Mouse (Mus musculus) layer of hippocampus, adult 8-10 months (tissue): ENCODE measurements at regions not wholly inside any gene's neighbourhood (a gene's known extent, or its start where the extent isn't known, plus 50 kb on each side); places are given as distances from the start of the nearest gene placed in this dataset.

ENCODE experiments used
- DNase-seq, 2 experiments: peaks; one replicate each; pipeline ENCODE4 v3.0.0; 2022; ENCODE audit warnings: low spot score in 2 of 2

DNA sequence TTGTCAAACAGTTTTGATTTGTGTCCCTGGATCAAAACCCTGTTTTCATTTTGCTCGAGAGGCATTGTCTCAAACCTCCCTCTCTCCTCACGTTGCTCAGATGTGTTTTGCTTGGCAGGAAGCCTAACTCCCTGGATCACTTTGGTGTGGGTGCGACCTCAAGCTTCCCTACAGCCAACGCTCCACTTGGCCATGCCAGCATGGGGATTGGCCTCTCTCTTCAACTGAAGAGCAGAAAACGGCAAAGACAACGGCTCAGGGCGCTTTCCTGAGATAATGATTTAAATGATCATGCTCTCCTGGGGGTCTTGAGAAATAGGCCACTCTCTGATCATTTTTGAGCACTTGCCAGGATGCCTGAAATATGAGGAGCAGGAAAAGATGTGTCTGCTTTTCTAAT, 730.1 kb downstream of the Slc4a3 start:
- DNase-seq, result no peak

DNA sequence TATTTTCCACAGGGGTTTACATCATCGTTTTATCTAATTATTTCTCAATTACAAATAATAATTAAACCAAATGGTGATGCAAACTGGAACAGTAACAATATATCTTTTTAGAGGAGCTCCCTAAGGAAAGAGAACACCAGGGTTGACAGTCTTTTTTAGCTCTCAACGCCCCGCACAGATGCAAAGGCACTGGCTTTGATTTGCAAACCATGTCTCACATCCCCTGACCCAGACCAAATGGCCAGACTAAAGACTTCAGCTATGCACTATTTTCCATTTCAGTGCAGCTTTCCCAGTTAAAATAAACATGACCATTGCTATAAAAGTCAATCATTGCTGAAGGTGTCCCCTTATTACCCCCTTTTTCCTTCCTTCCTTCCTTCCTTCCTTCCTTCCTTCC, 730.6 kb downstream of the Slc4a3 start:
- no peak for DNase-seq

DNA sequence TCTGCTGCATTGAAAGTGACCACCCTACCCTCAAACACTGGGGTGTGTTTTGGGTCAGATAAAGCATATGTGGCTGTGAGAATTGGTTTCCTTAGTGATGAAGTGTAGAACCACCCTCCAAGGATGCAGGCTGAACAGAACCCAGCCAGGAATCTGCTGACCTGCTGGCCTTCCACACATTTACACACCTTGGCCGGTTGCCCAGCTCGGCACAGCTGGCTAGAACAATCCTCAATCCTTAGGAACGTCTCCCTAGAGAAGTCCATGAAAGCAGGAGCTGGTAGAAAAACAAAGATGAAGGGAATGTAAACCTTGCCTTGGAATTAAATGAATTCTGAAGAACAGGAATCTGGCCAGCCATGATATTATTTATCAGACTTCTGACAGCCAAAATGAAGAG, 737.3 kb downstream of the Slc4a3 start:
- no peak for DNase-seq

DNA sequence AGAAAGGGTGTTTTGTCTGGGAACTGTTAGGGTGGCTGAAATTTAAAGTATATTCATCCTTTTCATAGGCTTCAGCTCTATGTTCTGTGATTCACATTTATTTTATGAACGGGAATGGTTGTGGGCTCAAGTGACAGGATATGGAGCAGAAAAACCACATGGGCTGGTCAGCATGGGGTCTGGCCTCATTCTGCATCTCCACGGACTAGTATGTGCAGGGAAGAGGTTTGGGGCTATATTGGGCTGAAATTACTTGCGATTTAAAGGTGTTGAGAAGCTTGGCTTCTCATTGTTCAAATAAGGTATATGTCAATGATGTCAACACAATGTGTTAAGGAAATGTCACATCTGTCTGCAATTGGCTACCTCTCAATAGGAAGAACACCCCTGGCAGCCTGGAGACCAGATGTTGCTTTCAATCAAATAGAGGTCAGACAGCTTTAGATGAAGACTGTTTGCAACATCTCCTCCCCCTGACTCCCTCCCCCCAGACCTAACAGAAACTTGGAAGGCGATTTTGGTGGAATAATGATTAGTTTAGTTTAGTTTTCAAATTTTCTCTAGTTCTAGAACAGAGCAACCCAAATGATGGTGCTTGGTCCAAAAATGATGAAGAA, 777.0 kb downstream of the Slc4a3 start:
- no peak for DNase-seq

DNA sequence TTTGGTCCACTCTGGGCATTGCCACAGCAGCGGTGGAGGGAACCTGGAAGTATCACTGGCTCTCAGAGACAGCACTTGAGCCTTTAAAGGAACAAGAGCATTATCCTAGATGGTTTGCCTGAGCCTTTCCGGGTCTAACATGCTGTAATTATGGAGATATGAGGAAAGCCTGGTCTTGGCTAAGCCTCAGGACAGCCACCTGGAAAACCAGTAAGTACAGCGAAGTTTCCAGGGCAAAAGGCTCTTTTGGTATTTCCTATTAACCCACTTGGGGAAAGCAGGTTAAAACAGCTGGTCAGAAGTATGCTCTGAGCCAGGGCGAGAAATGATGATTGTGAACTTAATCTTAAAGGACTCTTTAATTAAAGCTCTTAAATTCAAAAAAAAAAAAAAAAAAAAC, 777.5 kb downstream of the Slc4a3 start:
- DNase-seq, result no peak

DNA sequence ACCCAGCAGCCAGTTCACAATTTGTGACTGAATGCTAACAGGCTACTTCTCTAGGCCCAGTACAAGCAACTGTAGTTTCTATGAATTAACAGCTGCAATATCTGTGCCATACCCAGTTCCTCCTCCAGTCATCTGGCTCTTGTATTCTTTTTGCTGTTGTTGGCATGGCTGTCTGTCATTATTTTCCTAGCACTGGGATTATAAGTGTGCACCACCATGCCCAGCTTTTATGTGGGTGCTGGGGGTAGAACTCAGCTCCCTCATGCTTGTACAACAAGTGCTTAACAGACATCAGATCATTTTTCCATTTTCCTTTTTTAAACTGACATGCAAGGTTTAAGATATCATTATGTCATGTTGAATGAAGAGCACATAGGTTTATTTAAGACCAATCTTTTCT, 789.9 kb downstream of the Slc4a3 start:
- peak; percentile 16 to 49 for DNase-seq

DNA sequence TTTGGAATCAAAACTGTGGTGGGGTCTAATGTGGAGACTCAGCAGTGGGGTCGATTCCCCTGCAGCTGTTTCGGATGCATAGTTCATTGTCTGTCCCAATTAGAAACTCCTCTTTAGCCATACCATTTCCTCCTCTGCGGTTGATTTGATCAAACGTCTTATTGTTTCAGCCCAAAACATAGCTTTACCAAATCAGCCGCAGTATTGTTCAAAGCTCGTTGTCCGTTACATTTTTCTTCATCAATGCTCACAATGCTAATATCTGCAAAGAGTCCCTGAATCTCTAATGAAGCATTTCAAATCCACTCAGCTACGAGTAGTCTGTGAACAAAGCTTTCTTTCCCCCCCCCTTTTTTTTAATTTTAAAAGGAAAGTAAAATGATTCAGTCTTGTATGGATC, 816.0 kb downstream of the Slc4a3 start:
- no peak for DNase-seq

DNA sequence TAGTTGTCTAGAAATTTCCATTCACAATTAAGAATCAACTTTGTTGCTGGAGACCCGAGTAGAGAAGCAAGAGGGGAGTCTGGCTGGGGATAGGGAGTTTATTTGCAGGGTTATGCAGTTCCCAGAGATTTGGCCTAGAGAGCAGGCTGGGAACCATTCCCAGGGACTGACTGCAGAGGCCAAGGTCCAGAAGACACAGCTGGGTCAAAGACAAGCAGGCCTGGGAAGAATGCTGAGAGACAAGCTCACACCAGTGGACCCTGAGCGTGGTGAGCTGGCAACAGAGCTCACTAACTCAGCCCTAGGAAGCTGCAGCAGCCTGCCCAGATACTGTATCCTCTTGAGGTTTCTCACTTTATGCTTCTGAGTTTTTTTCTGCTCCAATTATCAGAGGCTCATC, 827.9 kb downstream of the Slc4a3 start:
- no peak for DNase-seq

DNA sequence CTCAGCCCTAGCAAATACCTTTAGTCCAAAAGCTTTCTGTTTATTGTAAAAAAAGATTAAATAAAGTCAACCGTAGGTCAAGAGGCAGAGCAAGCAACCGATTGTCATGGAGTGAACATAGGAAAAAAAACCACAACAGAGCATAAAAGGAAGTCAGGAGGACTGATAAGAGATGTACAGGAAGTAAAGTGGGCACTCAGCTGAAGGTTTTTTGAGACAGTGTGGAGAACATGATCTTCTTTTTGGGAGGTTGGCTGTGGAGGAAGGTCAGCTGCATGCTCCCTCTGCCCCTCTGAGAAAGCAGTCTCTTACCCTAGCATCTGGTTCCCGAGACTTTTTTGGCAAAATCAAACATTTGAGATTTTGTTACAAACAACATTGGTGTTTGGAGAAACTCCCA, 832.1 kb downstream of the Slc4a3 start:
- DNase-seq, result no peak

DNA sequence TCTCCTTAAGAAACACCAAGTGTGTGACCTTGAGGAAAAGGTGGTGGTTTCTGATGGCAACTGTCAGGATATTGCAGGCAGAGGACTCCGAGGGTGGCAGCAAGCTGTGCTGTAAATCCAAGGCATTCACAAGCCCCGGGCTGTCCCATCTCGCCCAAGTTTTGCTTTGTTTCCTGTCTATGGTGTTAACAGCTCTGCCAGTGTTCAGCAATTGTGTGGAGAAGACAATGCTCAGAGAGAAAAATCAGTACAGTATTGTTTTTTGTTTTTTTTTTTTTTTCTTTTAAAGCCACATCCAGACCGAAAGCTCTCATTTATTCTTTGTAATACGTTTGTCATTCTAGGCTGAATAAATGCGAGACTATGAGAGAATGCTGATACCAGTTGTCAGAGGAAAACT, 846.5 kb downstream of the Slc4a3 start:
- peak; percentile 9 to 11 for DNase-seq

DNA sequence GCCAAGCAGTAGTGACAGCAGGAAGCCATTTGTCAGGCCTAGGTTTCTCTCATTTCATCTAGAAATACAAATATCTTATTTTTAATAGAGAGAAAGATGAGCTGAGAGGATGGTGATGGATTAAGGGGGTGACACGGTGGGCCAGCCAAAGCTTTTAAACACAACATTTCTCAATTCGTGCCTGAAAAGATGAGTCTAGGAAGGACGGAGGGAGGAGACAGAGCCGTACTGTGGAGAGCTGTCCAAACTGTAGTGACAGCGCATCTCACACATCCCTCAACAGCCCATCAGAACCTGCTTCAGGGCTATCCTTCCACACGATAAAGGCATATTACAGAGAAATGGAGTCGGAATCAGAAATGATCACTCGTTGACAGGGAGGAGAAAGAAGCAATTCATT, 848.0 kb downstream of the Slc4a3 start:
- DNase-seq, result no peak

DNA sequence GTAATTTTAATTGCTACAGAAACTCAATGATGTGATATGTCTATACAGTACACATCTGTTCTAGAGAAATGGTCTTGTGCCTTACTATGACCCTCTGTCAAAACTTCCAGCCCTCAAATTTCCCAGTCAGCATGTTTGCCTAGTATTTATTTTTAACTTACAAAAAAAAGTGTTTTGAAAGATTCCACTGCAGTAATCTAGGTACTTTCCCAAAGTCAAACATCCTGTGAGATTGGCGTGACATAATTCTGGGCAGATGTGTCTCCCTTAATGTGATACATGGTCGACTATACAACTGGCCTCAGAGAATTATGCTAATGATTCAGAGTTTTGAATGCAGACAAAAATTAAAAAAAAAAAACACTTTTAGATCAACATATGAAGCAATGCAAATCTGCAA, 856.8 kb downstream of the Slc4a3 start:
- DNase-seq, result no peak

DNA sequence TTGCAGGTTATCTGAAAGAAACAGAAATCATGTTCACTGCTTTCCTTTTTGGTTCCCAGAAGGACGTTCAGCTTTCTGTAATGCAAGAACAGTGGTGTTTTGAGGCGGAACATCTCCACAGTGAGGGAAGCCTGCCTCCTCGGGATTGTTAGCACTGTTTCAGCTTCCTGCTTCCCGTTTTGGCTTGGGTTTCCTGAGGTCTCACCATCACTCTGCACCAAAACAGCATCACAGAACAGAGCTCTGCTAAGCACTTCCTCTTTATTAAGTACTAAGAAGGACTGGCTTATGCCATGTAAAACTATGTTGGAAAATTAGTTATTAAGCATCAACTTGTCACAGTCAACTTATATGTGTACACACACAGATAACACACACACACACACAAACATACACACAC, 857.9 kb downstream of the Slc4a3 start:
- no peak for DNase-seq

DNA sequence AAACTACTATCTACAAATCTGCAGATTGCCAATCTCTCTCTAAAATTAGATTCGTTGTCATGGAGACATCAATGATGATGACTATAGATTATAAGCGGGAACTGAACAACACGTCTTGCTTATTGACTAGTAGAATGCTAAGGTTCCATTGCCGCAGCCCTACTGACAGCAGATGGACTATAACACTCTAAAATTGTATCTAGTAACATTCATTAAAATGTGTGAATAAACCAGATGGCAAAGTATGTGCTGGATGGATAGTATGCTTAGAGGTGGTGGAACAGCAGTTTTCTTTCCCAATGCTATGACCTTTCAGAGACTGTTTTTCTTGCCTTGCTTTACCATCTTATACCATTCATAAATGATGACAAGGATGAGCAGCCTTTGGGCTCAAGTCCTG, 864.7 kb downstream of the Slc4a3 start:
- DNase-seq, result no peak

DNA sequence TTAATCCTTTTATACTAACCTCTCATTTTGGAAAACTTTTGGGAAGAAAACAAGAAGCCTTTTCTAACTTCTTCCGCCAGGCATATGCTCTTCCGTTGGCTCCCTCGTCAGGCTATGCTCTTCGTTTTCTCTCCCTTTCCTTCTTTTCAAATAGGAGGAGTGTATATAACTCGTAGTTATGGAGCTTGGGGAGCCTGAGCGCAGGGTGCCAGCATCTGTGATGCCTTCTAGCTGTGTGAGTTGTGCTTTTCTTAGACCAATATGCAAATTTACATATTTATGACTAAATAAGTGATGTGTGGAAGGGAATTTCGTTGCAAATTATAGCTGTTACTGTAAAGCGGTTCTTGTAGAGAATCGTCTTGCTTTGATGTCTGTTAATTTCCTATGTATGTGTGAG, 874.5 kb downstream of the Slc4a3 start:
- DNase-seq, result no peak

DNA sequence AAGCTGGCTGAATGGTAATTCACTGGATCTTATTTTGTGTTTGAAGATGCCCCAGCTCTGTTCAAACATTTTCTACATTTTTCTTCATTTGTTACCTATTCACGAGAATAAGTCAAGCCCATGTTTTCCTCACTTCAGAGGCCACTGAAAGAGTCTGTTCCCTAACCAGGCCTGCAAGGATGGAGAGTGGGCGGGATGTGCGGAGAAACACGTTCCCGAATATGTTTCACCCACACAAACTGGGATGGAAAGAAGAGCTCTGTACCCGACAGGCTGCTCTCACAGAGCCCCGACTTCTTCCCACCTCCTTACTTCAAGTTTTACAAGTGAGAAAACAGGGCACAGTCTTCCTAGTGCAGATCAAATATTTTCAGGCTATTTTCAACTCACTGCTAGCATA, 881.4 kb downstream of the Slc4a3 start:
- peak; percentile 60 to 72 for DNase-seq

DNA sequence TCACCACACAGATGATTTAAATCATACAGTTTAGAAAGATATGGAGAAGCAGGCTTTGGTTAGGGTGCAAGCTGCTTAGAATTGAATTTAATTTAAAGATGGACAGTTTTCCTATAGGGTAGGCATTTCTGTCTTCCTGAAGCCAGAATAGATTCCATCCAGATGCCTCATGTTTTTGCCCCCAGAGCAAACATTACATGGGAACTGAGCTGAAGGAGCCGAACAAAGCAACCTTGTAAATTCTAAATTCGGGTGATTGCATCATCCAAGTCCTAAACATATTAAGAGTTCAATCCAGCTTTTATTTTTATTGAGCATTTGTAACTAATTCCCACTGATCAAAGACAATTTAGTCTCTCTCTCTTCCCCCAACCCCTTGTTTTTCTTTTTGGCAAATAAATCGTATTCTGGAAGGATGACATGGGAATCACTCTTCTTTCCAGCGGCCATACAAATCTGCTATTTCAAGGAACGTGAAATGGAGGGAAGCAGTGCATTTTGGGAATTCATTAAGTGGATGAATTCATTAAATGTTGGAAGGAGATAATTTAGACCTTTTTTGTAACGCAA, 884.1 kb downstream of the Slc4a3 start:
- DNase-seq, result no peak

DNA sequence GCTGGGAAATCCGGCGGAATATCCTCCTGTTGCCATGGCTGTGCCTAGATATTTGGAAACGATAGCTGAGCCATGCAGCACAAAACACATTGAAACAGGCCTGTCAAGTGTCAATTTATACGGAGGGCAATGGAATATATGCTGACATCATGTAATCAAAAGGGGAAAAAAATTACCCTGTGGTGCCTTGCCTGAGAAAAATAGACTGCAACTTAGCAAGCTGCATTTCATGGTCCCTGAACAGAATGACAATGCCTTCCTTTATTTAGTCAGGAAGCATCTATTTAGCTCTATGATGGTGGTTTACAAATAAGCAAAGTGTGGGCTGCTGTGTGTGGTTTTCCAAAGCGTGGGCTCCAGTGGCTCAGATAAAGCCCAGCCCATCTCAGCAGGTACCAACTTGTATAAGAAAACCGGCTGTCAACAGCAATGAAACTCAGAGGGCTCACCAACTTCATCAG, 887.4 kb downstream of the Slc4a3 start:
- no peak for DNase-seq

DNA sequence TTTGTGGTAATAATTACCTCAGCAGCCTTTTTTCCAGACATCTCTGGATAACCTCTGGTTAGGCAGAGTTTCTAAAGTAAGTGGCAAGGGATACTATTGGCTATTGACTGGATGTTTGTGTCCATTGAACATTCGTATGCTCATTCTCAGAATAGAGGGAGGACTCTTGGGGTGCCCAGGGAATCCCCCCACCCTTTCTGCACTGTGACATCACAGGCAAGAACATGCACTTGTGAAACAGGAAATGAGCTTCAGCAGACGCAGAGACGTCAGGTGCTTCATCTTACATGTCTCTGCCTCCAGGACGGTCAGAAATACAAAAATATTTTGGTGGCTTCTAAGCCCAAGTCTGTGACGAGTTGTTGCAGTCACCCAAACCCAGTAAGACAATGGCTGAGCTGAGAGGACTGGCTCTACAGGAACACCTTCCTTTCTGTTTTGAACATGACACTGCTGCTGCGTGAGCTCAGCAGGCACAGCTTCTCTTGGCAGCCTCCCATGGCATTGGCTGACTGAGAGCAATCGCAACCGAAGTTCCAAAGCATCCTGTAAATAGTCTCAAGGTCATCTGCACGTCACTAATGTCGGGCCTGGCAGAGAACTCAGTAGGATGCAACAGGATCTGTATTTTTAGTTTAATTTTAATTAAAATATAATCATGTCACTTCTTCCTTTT, 904.6 kb downstream of the Slc4a3 start:
- no peak for DNase-seq

DNA sequence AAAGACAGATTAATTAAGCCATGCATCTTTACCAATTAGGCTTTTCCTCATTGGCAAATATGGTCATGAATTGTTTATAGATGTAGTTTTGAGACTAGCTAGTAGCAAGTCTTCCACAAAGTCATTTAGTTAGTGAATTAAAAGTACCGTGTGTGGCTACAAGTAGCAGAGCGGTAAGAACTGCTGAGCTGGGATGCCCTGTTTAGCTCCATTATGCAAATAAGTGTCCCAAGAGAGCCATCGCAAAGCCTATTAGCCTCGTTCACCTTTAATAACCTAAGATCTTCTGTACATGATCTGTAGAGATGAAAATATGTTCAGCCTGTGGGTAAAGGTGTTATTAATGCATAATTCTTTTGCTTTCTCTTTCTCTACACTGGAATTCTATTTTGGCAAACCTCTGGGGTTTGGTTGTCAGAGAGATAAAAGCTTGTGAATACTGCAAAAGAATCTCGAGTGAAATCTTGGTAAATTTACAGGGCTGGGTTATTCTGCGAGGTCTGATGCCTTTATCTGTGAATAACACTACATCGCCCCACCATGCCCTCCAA, 907.2 kb downstream of the Slc4a3 start:
- DNase-seq, result no peak

DNA sequence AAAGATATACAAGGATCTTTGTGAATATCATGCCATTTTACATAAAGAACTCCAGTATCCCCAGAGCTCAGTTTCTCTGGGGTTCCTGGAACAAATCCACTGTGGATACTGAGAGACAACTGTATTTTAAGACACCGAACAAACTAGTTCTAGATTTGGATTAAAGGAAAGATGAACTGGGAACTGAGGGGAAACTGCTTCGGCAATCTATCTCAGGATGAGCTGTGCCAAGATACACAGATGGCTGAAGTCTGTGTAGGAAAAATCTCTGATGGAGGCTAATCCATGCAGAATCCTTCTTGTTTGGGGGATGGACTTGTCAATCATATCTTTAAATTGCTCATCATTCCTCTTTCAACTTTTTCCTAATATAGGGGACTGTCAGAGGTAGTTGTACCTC, 920.5 kb downstream of the Slc4a3 start:
- peak; percentile 48 to 49 for DNase-seq

DNA sequence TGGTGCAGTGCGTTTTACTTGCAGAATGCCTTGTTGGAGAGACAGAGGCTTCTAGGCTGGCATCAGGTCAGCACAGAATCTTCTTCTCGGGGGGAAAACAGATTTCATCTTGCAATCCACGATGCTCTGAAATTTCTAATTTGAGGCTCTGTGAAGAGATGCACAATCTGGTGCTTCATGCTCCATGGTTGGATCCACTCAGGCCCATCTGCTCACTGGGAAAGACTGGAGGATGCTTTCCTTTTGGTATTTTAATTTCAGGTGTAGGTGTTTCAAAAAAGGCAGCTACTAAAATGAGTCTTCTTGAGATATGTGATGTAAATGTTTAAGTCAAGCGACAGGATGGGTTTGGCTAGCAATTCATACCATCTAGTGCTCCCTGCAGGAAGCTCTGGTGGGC, 938.1 kb downstream of the Slc4a3 start:
- DNase-seq, result peak; percentile 67 to 73

DNA sequence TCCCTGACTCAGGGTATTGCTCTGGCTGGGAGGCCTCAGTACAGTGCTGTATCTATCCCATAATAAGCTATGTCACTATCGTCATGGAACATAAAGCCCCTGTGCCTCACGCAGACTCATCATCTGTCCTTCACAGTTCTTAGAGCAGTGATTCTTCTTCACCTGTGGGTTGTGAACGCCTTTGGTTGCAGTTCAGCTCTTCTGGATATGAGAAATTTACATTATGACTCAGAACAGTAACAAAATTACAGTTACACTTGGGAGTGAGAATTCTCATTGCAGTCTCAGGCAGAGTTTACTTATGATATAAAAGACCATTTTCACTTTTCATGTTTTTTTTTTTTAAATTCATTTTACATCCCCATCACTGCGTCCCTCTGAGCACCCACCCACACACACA, 941.4 kb downstream of the Slc4a3 start:
- DNase-seq, result no peak
